Mouse (Mus musculus): ENCODE data around the gene Ston2. TPM values are rescaled to one million over a fixed set of nuclear protein-coding genes. Genes with fewer than 3 reads are reported as not detected.

Gene Ston2
- polyA plus RNA-seq, 1 experiment from 2014 or later: 6.8 TPM

Small RNAs within 50 kb of the gene (microRNA-seq; reads per million reads assigned to microRNA genes)
- gene Gm22015: not detected

Other genes starting within 250 kb of the Ston2 start
- gene Gtf2a1, start 197.9 kb downstream of the Ston2 start, polyA plus RNA-seq (2015; fragmentation: Nextera tagmentation; extraction: Ambion mirVana): 72.4 and 75.4 TPM in 2 replicates
- 111 and 128 TPM in 2 replicates for gene Sel1l, start 60.8 kb upstream of the Ston2 start, polyA plus RNA-seq (2015; fragmentation: Nextera tagmentation; extraction: Ambion mirVana)

Measured in neural tube, embryonic 13.5 days (tissue).